Mouse (Mus musculus): Measurements from ENCODE around the gene Ngdn.
"Not testable (repeated sequence)": the region's sequence is repeated elsewhere in the genome, so short reads cannot be mapped to it uniquely, and the experiment has no call there.

The Ngdn gene

GRCm38 (mm10) chr14:54999868-55000267, 15.4 kb upstream of the Ngdn start:
- DNase-seq (ENCODE audit: low spot score): not testable (repeated sequence)

GRCm38 (mm10) chr14:55000814-55001213, 14.4 kb upstream of the Ngdn start:
- no peak for DNase-seq (ENCODE audit: low spot score)

GRCm38 (mm10) chr14:55001446-55001845, 13.8 kb upstream of the Ngdn start:
- DNase-seq (ENCODE audit: low spot score): no peak

GRCm38 (mm10) chr14:55001938-55002686, 13.1 kb upstream of the Ngdn start:
- no peak for DNase-seq (ENCODE audit: low spot score)

DNA sequence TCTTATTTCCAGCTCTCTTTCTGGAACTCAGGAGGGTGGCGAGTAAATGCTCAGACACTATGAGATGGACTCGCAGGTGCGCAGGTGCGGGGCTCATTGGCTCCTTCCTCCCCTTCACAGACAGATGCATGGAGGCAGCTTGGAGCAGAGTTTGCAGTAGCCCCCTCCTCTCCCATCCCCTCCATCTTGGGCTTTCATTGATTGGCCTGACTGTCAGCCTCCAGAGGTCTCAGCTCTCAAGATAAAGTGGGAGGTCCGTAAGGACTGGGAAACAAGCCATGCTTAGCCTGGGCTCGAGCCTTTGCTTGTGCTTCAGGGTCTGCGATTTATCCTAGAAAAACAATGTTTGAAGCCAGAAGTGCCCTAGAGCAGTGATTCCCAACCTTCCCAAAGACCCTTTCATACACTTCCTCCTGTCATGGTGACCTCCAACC, 12.6 kb upstream of the Ngdn start:
- no peak for DNase-seq (ENCODE audit: low spot score)

DNA sequence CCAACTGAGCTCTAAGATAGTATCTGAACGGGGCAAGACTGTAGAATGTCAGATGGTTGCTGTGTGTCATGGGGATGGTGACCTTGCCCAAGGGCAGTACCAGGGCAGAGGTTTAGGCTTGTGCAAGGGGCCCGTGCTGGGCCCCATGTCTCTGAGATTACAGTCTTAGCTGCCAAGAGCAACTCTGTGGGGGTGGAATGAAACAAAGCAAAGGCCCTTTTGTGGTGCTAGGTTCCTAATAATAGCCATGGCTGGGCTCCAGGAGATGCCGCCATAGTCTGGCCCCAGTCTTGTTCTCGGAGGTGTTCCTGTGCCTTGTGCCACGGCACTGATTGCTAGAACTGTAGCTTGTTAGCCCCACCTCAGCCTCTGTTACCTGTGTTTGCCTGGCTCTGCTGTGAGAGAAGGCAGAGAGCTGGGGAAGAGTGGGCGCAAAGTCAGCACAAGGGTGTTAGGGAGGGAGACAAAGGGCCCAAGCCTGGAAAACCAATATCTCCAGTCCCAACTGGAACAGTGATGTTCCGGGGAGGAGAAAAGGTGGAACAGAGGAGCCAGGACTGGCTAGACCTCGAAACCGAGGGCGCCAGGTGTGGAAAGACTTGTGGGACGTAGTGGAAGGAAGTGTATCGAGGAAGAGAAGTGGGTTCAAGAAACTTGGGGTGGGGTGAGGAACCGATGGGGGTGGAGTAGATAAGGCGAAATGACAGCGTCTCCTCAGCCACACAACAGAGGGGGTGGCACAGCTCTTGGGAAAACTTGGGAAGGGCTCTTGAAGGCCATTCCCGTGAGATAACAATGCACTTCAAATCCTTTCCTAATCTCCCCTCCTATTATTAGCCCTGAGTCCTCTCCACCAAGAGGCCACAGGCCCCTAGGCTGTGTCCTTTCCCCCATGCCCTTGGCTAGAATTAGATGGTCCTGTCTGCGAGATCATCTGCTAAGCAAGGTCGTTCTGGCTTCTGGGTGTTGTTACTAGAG, 11.1 kb upstream of the Ngdn start:
- DNase-seq (ENCODE audit: low spot score): no peak

DNA sequence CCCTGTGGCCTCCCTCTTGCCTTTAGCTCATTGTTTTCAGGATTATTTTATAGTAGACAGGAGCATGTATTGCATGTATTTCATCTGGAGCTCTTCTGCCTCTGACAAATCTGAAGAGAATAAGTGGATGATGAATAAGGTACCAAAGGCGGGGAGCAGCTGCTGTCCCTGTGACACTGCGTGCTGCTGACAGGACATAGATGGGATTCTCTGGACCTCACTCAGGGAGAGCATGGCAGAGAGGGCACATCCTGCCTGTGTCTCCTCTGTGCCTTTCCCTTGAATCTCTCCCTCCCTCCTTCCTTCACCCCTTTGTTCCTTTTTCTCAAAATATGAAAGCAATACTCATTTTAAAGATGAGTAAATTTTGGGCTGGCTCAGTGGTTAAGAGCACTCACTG, 9.7 kb upstream of the Ngdn start:
- DNase-seq (ENCODE audit: low spot score): no peak

DNA sequence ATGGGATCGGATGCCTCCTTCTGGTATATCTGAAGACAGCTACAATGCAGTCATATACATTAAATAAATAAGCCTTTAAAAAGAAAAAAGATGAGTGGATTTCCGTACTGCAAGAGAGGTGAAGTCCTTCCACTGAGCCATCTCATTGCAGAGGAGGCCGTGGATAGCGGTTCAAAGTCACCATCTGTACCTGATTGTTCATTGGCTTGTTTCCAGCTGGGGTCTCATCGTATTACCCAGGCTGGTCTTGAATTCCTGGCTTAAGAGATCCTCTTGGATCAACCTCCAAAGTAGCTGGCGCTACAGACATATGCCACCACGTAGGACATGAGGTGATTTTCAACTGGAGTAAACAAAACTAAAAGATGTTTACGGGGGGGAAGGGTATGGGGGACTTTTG, 9.3 kb upstream of the Ngdn start:
- no peak for DNase-seq (ENCODE audit: low spot score)

GRCm38 (mm10) chr14:55006541-55006940, 8.7 kb upstream of the Ngdn start:
- DNase-seq (ENCODE audit: low spot score): no peak

DNA sequence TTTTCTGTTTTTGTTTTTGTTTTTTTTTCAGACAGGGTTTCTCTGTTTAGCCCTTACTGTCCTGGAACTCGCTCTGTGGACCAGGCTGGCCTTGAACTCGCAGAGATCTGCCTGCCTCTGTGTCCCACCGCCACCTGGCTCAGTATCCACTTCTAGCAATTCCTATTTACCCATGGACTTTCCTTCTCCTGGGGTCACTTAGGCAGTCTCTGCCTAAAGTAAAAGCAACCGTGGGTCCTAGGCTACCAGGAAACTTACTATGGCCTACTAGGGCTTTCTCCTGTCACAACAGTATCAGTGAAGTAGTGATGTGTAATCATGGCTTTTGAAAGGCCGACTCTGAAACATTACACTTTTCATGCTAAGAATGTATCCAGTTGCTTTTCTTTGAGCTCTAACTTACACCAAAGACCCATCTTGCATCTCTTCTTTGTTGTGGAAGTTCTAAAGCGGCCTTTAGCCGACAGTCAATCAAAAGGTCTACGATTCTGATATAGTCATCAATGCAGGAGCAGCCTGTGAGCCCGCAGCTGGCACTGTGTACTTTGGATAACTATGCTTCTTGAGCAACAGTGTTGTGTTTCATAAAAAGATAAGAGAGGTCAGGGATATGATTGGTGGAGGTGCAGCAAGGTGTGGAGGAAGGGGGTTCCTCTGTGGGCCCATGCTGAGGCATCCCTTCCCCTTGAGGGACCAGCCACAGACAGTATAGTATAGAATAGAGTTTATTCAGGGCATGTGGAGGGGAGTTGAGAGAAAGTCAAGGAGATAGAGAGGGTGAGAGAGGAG, 7.9 kb upstream of the Ngdn start:
- no peak for DNase-seq (ENCODE audit: low spot score)

GRCm38 (mm10) chr14:55008417-55008816, 6.8 kb upstream of the Ngdn start:
- DNase-seq (ENCODE audit: low spot score): no peak

DNA sequence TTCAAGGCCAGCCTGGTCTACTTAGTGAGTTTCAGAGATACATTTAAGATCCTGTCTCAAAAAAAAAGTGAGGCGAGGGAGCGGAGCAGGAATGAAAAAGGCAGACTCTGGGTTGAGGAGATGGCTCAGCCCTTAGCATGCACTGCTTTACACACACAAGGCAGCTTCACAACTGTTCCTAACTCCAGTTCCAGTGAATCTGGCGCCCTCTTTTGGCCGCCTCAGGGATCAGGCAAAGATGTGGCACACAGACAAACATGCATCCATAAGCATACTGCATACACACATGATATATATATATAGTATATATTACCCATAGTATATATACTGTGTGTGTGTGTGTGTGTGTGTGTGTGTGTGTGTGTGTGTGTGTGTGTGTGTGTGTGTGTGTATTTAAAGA, 4.1 kb upstream of the Ngdn start:
- DNase-seq (ENCODE audit: low spot score): no peak

- DNase-seq (ENCODE audit: low spot score): no peak
Measured at GRCm38 (mm10) chr14:55014591-55014990, 663 bp upstream of the Ngdn start.

DNA sequence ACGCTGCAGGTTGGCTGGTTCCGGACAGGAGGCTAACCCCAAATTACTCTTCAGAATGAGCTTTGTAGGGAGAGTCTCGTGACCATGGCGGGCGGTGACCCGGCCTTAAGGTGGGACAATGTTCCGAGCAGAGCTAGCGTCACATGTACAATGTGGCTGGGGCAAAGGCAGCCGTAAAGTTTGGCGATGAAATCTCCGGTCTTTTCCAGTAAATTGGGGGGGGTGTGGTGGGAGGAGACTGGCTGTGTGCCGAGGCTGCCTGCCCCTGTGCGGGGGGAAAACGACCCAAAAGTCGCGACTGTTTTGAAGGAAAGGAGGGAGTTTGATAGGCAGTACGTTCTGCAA, 485 bp downstream of the Ngdn start:
- no peak for DNase-seq (ENCODE audit: low spot score)

GRCm38 (mm10) chr14:55016876-55017275, 1.6 kb downstream of the Ngdn start:
- DNase-seq (ENCODE audit: low spot score): no peak

DNA sequence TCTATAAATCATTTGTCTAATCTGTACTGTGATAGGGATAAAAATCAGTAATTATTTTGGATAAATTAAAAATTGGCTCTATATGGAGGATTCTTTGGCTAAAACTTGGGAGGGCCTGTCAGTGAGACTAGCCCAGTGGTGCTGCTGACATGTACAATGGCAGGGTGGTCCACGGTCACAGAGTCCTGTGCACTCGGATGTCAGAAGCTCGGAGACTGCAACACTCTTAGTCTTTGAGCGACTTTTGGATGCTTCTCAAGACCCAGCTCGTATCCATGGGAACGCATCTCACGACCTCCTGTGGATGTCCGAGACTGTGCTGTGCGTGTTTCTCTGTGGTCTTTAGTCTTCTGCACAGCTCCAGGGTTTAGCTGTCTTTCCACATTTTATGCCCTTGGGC, 5.1 kb downstream of the Ngdn start:
- no peak for DNase-seq (ENCODE audit: low spot score)

DNA sequence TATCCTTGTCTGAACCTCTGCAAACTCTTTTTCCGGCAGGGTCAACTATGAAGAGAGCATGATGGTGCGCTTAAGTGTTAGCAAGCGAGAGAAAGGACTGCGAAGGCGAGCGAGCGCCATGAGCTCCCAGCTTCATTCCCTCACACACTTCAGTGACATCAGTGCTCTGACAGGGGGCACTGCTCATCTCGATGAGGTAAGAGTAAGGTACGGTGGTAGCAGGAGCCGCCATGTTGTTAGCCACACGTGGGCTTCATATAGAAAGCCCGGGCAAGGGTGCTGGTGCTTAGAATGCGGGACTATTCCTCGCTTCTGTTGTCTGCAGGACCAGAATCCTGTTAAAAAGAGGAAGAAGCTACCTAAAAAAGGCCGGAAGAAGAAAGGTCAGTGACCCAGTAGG, 7.8 kb downstream of the Ngdn start:
- DNase-seq (ENCODE audit: low spot score): no peak

DNA sequence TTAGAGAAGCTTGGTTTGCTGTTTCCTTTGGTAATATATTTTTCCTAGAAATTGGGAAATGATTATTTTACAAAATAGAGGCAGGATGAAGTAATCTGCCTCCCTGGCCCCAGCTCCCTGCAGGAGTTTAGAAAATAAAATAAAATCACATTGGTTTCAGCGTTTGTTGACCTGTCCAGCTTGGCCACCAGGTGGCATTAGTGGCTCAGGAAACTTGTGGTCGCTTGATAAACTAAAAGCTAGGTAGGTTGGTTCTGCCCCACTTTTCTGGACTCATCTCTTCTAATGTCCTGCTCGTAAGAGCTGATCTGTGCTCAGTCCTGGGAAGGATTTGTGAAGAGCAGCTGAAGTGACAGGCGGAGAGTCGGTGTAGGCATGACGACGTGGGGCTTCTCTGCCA, 9.0 kb downstream of the Ngdn start:
- no peak for DNase-seq (ENCODE audit: low spot score)

DNA sequence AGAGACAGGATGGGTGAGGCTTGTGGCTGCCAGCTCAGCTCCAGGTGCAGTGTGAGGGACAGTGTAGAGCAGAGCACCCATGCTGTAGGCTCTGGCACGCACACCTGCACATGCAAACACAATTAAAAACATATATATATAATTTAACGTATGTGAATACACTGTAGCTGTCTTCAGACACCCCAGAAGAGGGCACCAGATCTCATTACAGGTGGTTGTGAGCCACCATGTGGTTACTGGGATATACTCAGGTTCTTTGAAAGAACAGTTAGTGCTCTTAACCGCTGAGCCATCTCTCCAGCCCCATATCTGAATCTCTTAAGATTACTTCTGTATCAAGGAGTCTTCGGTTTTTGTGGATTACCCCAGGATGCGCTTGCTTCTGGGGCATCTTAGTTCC, 10.3 kb downstream of the Ngdn start:
- no peak for DNase-seq (ENCODE audit: low spot score)

DNA sequence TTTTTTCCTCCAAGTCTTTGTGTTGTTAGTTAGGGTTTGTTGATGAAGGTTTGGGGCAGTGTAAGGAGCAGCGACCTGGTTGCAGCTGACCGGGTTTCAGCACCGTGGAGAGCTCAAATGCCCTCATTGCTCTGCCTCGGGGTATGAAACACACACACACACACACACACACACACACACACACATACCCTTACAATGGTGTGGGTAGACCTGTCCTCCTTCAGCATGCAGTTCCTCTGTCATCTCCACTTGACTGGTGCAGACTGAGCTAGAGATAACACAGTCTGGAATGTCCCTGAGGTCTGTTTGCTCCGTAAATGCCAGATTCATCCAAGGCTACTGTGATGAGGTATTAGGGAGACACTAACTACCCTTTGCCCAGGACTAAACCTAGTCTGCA, 12.0 kb downstream of the Ngdn start:
- no peak for DNase-seq (ENCODE audit: low spot score)

- DNase-seq (ENCODE audit: low spot score): no peak
Measured at GRCm38 (mm10) chr14:55027653-55028052, 12.4 kb downstream of the Ngdn start.

DNA sequence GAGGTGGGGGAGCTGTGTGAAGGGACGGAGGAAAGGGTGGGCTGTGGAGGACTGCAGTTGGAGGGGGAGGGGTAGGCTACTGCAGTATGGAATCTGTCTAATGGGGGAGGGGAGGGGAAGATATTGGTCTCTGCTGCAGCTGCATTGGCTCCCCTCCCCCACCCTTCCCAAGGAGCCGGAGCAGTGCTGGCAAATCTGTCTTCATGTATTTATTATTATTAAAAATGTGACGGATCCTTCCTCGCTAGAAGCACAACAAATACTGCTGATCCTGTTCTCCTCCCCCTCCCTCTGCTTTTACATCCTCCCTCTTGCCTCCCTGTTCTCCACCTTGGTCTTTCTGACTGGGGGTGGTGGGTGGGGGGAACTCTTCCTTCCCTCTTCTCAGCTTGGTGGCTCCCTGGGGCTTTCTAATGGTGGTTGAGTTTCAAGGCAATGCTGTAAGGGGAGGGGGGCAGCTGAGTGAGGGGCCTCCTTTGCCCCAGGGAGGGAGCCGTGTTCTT, 13.1 kb downstream of the Ngdn start:
- no peak for DNase-seq (ENCODE audit: low spot score)

All from spleen, adult 12 weeks (tissue).